Mouse (Mus musculus) spleen, adult 2 months (tissue): ENCODE measurements around the gene Sec61a1.

Experiments used
- CTCF ChIP-seq: fragments of 200-500 bp; IDR thresholded peaks from 2 replicates; pipeline ENCODE4 v1.5.1; 2011; ENCODE audit warnings: mild to moderate bottlenecking, inconsistent platforms; ENCODE audit not compliant: insufficient read depth, insufficient read length, insufficient replicate concordance; ENCODE audit errors: extremely low read depth
- POLR2A ChIP-seq: fragments of 200-500 bp; IDR thresholded peaks from 2 replicates; pipeline ENCODE4 v1.6.1; 2011; ENCODE audit warnings: low read depth, low read length, inconsistent platforms

DNA sequence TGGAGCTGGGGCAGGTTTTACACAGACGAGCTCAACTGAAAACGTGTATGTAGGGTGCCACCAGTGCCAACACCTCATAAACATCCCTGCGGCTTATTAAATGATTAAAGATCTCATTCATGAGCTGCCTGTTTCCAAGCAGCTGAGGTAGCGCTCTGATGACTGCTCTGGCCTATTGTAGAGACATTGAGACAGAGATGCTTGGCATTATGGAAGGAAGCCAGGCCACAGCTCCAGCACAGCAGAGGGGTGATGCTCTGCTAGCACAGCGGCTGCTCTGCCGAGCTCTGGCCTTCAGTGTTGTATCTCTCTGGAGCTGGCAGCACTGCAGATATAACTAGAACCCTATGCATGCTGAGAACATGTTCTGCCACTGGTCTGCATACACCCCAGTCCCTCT, 25.0 kb downstream of the Sec61a1 start:
- TF ChIP-seq CTCF: no peak
- no peak for TF ChIP-seq POLR2A
